Comparison of ENCODE assay signal across 8 mouse cellular contexts in the genomic region with DNA sequence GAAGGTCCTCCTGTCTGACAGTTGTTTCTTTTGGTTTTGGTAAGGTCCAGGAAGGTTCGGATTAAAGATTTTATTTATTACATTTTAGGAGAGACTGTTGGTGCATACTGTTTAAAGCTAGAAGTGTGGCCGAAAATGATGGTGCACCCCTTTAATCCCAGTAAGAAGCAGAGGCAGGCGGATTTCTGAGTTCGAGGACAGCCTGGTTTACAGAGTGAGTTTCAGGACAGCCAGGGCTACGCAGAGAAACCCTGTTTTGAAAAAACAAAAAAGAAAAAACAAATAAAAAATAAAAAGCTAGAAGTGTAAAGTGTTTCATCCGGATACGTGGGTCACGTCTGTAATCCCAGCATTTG. TPM values are rescaled to one million over a fixed set of nuclear protein-coding genes. Genes with fewer than 3 reads are reported as not detected.
A peak's percentile ranks its signal among the peaks of the same experiment; 100 is the strongest.
DNase-seq lines count a peak whose midpoint lies in the region; ATAC-seq and TF ChIP-seq lines count a peak whose summit lies in the region.

No protein-coding gene starts in this region.

- TF ChIP-seq CTCF in cerebellum, adult 2 months (IDR thresholded peaks at IDR 0.05; ENCODE audit: borderline replicate concordance, insufficient read depth, low read depth, low read length): no peak

- no peak for DNase-seq in cerebellum, adult 2 months
- no peak for DNase-seq in cerebellum, postnatal 14 days
- DNase-seq in forebrain, embryonic 14.5 days (ENCODE audit: low spot score): no peak
- no peak for DNase-seq in ovary, postnatal 10 days (ENCODE audit: low spot score)
- no peak for DNase-seq in frontal cortex, postnatal 36 days (ENCODE audit: low spot score in 2 of 2)
- DNase-seq in thymus, postnatal 14 days: no peak

- 27% methylated on average over 8 of the region's 8 CpGs for WGBS in cerebellum, adult 2 months
- WGBS in forebrain, embryonic 14.5 days: 38% methylated on average over 8 of the region's 8 CpGs
- 18% methylated on average over 8 of the region's 8 CpGs for WGBS in liver, embryonic 16.5 days (ENCODE audit: insufficient replicate concordance)

- H3K27me3 ChIP-seq in cerebellum, adult 2 months (ENCODE audit: control insufficient read depth, insufficient read depth, low read length): no peaks in the 10 kb centered on the region
- H3K27me3 ChIP-seq in forebrain, embryonic 14.5 days (replicated peaks; ENCODE audit: control insufficient read depth, insufficient read depth, low read length): no peaks in the 10 kb centered on the region
- no peaks in the 10 kb centered on the region for H3K27me3 ChIP-seq in liver, embryonic 16.5 days (ENCODE audit: control insufficient read depth, insufficient read depth, low read depth, low read length)

- no peaks in the 10 kb centered on the region for H3K4me1 ChIP-seq in cerebellum, adult 2 months (ENCODE audit: control insufficient read depth, insufficient read depth, low read length)
- H3K4me1 ChIP-seq in forebrain, embryonic 14.5 days (ENCODE audit: control insufficient read depth, insufficient read depth, low read length): no peaks in the 10 kb centered on the region
- H3K4me1 ChIP-seq in liver, embryonic 16.5 days (ENCODE audit: control insufficient read depth, low read depth, low read length): peaks cover 5% of the 10 kb centered on the region

- H3K9ac ChIP-seq in forebrain, embryonic 14.5 days (ENCODE audit: low read length): peak overlapping the region; percentile 64
- peak overlapping the region; percentile 78 for H3K9ac ChIP-seq in liver, embryonic 16.5 days (ENCODE audit: low read depth, low read length)

- TF ChIP-seq POLR2A in cerebellum, adult 2 months (IDR thresholded peaks at IDR 0.05; ENCODE audit: borderline replicate concordance, insufficient read depth, low read length): no peak

- peak; percentile 54 for ATAC-seq in CD4-positive, CD25-positive, alpha-beta regulatory T cell, adult 4 months
- ATAC-seq in forebrain, embryonic 14.5 days: no peak
- peak; percentile 17; the same call in 1 of the 2 replicates for ATAC-seq in liver, embryonic 16.5 days (ENCODE audit: low read depth)

- H3K4me2 ChIP-seq in forebrain, embryonic 14.5 days (ENCODE audit: low read length): peak overlapping the region; percentile 54
- peak overlapping the region; percentile 75 for H3K4me2 ChIP-seq in liver, embryonic 16.5 days (ENCODE audit: low read depth, low read length)

- peak overlapping the region; percentile 54 for H3K4me3 ChIP-seq in cerebellum, adult 2 months (replicated peaks; ENCODE audit: insufficient read depth, low read depth, low read length)
- peak overlapping the region; percentile 53 for H3K4me3 ChIP-seq in forebrain, embryonic 14.5 days (ENCODE audit: low read depth, low read length)
- peak overlapping the region; percentile 80 for H3K4me3 ChIP-seq in liver, embryonic 16.5 days (ENCODE audit: low read depth, low read length)

- H3K9me3 ChIP-seq in forebrain, embryonic 14.5 days (replicated peaks; ENCODE audit: control insufficient read depth, low read length): no peaks in the 10 kb centered on the region
- no peaks in the 10 kb centered on the region for H3K9me3 ChIP-seq in liver, embryonic 16.5 days (replicated peaks; ENCODE audit: control insufficient read depth, low read length)

- peaks cover 6% of the 10 kb centered on the region; the same call in 1 of the 2 replicates for H3K36me3 ChIP-seq in forebrain, embryonic 14.5 days (ENCODE audit: control insufficient read depth, insufficient read depth, low read length)
- no peaks in the 10 kb centered on the region for H3K36me3 ChIP-seq in liver, embryonic 16.5 days (ENCODE audit: control insufficient read depth, insufficient read depth)

- no peak overlapping the region for H3K27ac ChIP-seq in cerebellum, adult 2 months (ENCODE audit: insufficient read depth, low read length)
- H3K27ac ChIP-seq in forebrain, embryonic 14.5 days (ENCODE audit: low read depth, low read length): peak overlapping the region; percentile 58; the same call in 1 of the 2 replicates
- H3K27ac ChIP-seq in liver, embryonic 16.5 days (ENCODE audit: low read length): peak overlapping the region; percentile 82

RNA-seq across cellular contexts. Expression of a gene that starts 0.3 kb away (rescaled TPM):
- 29.0 and 29.7 TPM in 2 replicates for polyA plus RNA-seq in cerebellum, adult 2 months (2012; rRNA removed)
- 10 to 100 TPM; 88.2 to 89.2 TPM for polyA plus RNA-seq in CD4-positive, CD25-positive, alpha-beta regulatory T cell, adult 4 months (2017; shearing (Covaris generic))
- 65.7 and 73.0 TPM in 2 replicates for polyA plus RNA-seq in forebrain, embryonic 14.5 days (2014; fragmentation: Nextera tagmentation; extraction: Ambion mirVana)
- polyA plus RNA-seq in liver, embryonic 16.5 days (2015; fragmentation: Nextera tagmentation; extraction: Ambion mirVana): 19.4 and 20.5 TPM in 2 replicates

RNA-seq across cellular contexts. Expression of a gene that starts 17.6 kb away (rescaled TPM):
- 0.46 and 0.57 TPM in 2 replicates for polyA plus RNA-seq in cerebellum, adult 2 months (2012; rRNA removed)
- under 1 TPM in 1 of 2 experiments, not detected in 1; 0.33 TPM for polyA plus RNA-seq in CD4-positive, CD25-positive, alpha-beta regulatory T cell, adult 4 months (2017; shearing (Covaris generic))
- polyA plus RNA-seq in forebrain, embryonic 14.5 days (2014; fragmentation: Nextera tagmentation; extraction: Ambion mirVana): 0.95 and 1.1 TPM in 2 replicates
- 0.05 and 0.20 TPM in 2 replicates for polyA plus RNA-seq in liver, embryonic 16.5 days (2015; fragmentation: Nextera tagmentation; extraction: Ambion mirVana)

RNA-seq across cellular contexts. Expression of a gene that starts 21.1 kb away (rescaled TPM):
- 24.7 and 27.5 TPM in 2 replicates for polyA plus RNA-seq in cerebellum, adult 2 months (2012; rRNA removed)
- polyA plus RNA-seq in CD4-positive, CD25-positive, alpha-beta regulatory T cell, adult 4 months (2017; shearing (Covaris generic)): 100 to 1,000 TPM; 114 to 126 TPM
- polyA plus RNA-seq in forebrain, embryonic 14.5 days (2014; fragmentation: Nextera tagmentation; extraction: Ambion mirVana): 91.9 and 95.1 TPM in 2 replicates
- polyA plus RNA-seq in liver, embryonic 16.5 days (2015; fragmentation: Nextera tagmentation; extraction: Ambion mirVana): 64.5 and 79.5 TPM in 2 replicates

RNA-seq across cellular contexts. Expression of a gene that starts 25.2 kb away (rescaled TPM):
- 282 and 303 TPM in 2 replicates for polyA plus RNA-seq in cerebellum, adult 2 months (2012; rRNA removed)
- polyA plus RNA-seq in CD4-positive, CD25-positive, alpha-beta regulatory T cell, adult 4 months (2017; shearing (Covaris generic)): 100 to 1,000 TPM; 677 to 841 TPM
- polyA plus RNA-seq in forebrain, embryonic 14.5 days (2014; fragmentation: Nextera tagmentation; extraction: Ambion mirVana): 388 and 442 TPM in 2 replicates
- 209 and 224 TPM in 2 replicates for polyA plus RNA-seq in liver, embryonic 16.5 days (2015; fragmentation: Nextera tagmentation; extraction: Ambion mirVana)

RNA-seq across cellular contexts. Expression of a gene that starts 30.1 kb away (rescaled TPM):
- polyA plus RNA-seq in cerebellum, adult 2 months (2012; rRNA removed): 0.08 TPM in 1 of 2 replicates, not detected in the other
- 1 to 10 TPM; 1.6 to 1.7 TPM for polyA plus RNA-seq in CD4-positive, CD25-positive, alpha-beta regulatory T cell, adult 4 months (2017; shearing (Covaris generic))
- polyA plus RNA-seq in forebrain, embryonic 14.5 days (2014; fragmentation: Nextera tagmentation; extraction: Ambion mirVana): 0.86 and 1.2 TPM in 2 replicates
- 3.4 and 3.6 TPM in 2 replicates for polyA plus RNA-seq in liver, embryonic 16.5 days (2015; fragmentation: Nextera tagmentation; extraction: Ambion mirVana)
